Mouse (Mus musculus) kidney, adult 2 months (tissue): Measurements from ENCODE around the gene Rps2.

ENCODE experiments used
- CTCF ChIP-seq: fragments of 200-500 bp; conservative IDR thresholded peaks from 2 replicates; pipeline ENCODE4 v1.5.1; 2011; ENCODE audit warnings: low read depth, mild to moderate bottlenecking, control low read depth, low read length, moderate library complexity, mixed read lengths; ENCODE audit not compliant: insufficient read depth, insufficient read length
- POLR2A ChIP-seq: fragments of 200-500 bp; IDR thresholded peaks from one replicate; pipeline ENCODE4 v1.6.1; 2011; ENCODE audit warnings: low read depth, low read length, control low read depth

DNA sequence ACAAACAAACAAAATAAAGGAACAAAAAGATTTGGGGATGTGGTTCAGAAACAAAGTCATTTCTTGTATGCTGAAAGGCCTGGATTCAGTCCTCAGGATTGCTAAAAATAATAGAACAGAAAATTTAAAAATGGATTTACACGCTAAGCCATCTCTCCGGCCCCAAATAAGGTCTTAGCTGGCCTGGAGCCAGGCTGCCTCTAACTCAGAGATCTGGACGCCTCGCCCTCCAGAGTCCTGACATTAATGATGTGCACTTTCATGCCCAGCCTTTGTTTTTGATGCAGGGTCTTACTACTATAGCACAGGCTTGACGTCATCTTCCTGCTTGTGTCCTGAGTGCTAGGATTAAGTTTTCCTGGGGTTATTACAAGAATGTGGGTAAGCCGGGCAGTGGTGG is 11.2 kb downstream of the Rps2 start:
- TF ChIP-seq CTCF (no peak), POLR2A (no peak)
